Mouse (Mus musculus): ENCODE measurements around the gene Ufl1. TPM values are rescaled to one million over a fixed set of nuclear protein-coding genes. Genes with fewer than 3 reads are reported as not detected.
"Not testable (repeated sequence)": the region's sequence is repeated elsewhere in the genome, so short reads cannot be mapped to it uniquely, and the experiment has no call there.

Gene Ufl1
- polyA plus RNA-seq, 1 experiment from 2014 or later, result 19.0 TPM

DNA sequence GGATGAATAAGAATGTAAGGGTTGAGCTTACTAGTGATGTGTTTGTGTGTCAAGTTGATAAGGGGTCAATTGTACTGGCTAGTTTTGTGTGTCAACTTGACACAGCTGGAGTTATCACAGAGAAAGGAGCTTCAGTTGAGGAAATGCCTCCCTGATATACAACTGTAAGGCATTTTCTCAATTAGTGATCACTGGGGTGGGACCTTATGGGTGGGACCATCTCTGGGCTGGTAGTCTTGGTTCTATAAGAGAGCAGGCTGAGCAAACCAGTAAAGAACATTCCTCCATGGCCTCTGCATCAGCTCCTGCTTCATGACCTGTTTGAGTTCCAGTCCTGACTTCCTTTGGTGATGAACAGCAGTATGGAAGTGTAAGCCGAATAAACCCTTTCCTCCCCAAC is 46.0 kb downstream of the Ufl1 start:
- 94% methylated on average over 1 of the region's 1 CpGs for WGBS (ENCODE audit: insufficient replicate concordance)
- ATAC-seq (ENCODE audit: low read depth), result peak; percentile 60; the same call in 1 of the 2 replicates

DNA sequence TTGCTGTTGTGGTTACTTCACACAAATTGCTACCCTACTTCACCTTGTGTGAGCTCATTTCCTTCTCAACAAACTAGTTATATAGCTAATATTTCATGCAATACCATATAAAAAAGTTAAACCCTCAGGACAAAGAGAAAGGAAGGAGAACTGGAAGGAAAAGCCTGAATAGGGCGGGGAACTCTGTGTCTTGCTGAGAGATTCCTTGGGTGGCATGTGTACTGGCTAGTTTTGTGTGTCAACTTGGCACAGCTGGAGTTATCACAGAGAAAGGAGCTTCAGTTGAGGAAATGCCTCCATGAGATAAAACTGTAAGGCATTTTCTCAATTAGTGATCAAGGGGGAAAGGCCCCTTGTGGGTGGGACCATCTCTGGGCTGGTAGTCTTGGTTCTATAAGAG is 47.9 kb downstream of the Ufl1 start:
- ATAC-seq (ENCODE audit: low read depth) (peak; percentile 78), DNase-seq (peak; percentile 18)
- not testable (repeated sequence) for H3K36me3 ChIP-seq; H3K27ac ChIP-seq; H3K27me3 ChIP-seq; H3K4me3 ChIP-seq (replicated peaks); H3K4me2 ChIP-seq; H3K9me3 ChIP-seq (replicated peaks); H3K9ac ChIP-seq
- 57% methylated on average over 1 of the region's 1 CpGs for WGBS (ENCODE audit: insufficient replicate concordance)
- H3K4me1 ChIP-seq (replicated peaks), result peaks cover 11% of the 10 kb centered on the region

More for the DNA sequence above, 46.0 kb downstream of the Ufl1 start:
- not testable (repeated sequence) for H3K9ac ChIP-seq; H3K36me3 ChIP-seq; H3K27ac ChIP-seq; H3K9me3 ChIP-seq (replicated peaks); DNase-seq; H3K27me3 ChIP-seq; H3K4me3 ChIP-seq (replicated peaks)
- Histone ChIP-seq H3K4me1 (replicated peaks) (peaks cover 11% of the 10 kb centered on the region), H3K4me2 (peak overlapping the region; percentile 28; the same call in 1 of the 2 replicates)

DNA sequence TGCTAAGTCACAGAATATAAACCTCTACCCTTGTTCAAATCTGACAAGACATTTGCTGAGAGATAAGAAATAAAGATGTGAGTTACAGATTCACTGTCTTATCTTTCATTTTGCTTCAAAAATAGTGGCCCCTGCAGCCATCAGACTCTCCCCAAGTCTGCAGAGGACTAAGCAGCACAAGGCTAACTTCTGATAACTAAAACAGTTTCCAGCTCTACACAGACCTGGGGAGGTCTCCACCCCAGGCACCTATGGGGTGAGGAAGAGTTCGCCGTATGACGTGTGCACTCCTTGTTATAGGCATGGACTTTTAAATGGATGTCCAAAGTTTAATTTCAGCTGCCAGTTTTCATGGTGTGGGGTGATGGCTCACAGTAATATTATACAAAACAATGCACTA is 49.1 kb downstream of the Ufl1 start:
- 66% methylated on average over 3 of the region's 3 CpGs for WGBS (ENCODE audit: insufficient replicate concordance)
- ATAC-seq (ENCODE audit: low read depth) (peak; percentile 62; the same call in 1 of the 2 replicates), DNase-seq (no peak)
- Histone ChIP-seq H3K9ac (no peak overlapping the region), H3K36me3 (no peaks in the 10 kb centered on the region), H3K27me3 (no peaks in the 10 kb centered on the region), H3K4me3 (replicated peaks) (no peak overlapping the region), H3K4me2 (no peak overlapping the region), H3K4me1 (replicated peaks) (peaks cover 11% of the 10 kb centered on the region), H3K27ac (no peak overlapping the region), H3K9me3 (replicated peaks) (no peaks in the 10 kb centered on the region)

DNA sequence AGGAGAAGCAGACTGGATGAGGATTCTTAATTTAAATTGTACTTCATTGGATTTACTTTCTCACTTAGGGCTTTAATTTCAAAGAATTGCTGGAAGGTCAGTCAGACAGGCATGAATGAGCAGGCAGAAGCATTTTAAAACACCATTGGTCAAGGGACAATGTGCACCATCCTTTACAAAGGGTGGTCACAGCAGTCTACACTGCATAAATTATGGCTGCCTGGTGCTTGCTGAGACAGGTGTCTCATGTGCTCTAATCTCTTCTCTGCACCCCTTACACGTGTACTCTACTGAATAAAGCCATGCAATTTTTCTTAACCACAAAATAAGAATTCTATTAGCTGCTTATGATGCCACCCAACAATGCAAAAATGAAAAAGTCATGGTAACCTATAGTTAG is 54.1 kb downstream of the Ufl1 start:
- Histone ChIP-seq H3K27ac (no peak overlapping the region), H3K4me1 (replicated peaks) (peaks cover under 1% of the 10 kb centered on the region; the same call in 1 of the 2 replicates), H3K27me3 (no peaks in the 10 kb centered on the region), H3K4me2 (no peak overlapping the region), H3K9me3 (replicated peaks) (no peaks in the 10 kb centered on the region), H3K9ac (no peak overlapping the region), H3K4me3 (replicated peaks) (no peak overlapping the region), H3K36me3 (no peaks in the 10 kb centered on the region)
- 14% methylated on average over 1 of the region's 1 CpGs for WGBS (ENCODE audit: insufficient replicate concordance)
- no peak for ATAC-seq (ENCODE audit: low read depth)
- no peak for DNase-seq

DNA sequence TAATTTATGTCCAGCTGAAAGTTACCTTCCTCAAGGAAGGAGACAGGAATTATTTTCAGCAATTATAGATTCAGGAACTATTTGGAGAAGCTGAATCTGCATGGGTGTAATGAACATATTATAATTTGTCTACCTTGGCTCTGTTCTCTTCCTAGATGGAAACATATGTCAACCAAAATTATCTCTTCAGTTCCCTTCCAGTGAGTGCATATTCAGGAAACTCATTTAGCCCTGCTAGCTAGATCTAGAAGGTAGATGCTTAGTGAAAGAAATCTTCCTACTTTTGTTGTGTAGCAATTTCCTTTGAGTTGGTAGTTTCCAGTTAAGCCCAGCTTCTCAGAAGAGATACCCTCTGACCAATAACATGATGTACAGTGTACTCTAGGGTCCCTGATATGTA is 59.7 kb downstream of the Ufl1 start:
- Histone ChIP-seq H3K4me1 (replicated peaks) (no peaks in the 10 kb centered on the region), H3K27me3 (no peaks in the 10 kb centered on the region), H3K4me3 (replicated peaks) (no peak overlapping the region), H3K27ac (no peak overlapping the region), H3K4me2 (no peak overlapping the region), H3K36me3 (no peaks in the 10 kb centered on the region), H3K9ac (no peak overlapping the region), H3K9me3 (replicated peaks) (no peaks in the 10 kb centered on the region)
- ATAC-seq (ENCODE audit: low read depth) (no peak), DNase-seq (no peak)

DNA sequence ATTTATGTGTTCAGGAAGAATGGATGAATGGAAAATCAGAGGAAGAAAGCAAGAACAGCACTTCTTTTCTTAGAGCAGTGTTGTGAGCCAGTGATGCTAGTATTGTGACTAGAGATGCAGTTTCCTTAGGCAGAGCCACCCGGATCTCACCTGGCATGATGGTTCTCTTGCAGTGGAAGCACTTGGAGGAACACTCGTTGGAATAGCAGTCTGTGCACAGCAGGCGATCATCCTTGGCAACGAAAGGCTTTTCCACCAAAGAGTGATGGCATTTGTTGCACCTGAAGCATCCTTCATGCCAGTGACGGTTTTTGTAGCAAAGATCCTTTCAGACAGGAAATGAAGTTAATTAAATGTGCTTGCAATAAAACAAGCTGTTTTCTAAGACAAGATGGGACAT is 68.2 kb downstream of the Ufl1 start:
- no peak overlapping the region for H3K27ac ChIP-seq
- H3K9ac ChIP-seq, result no peak overlapping the region
- H3K9me3 ChIP-seq (replicated peaks), result no peaks in the 10 kb centered on the region
- H3K4me1 ChIP-seq (replicated peaks), result no peaks in the 10 kb centered on the region
- 43% methylated on average over 5 of the region's 5 CpGs for WGBS (ENCODE audit: insufficient replicate concordance)
- H3K4me3 ChIP-seq (replicated peaks), result no peak overlapping the region
- no peak for ATAC-seq (ENCODE audit: low read depth)
- no peaks in the 10 kb centered on the region for H3K27me3 ChIP-seq
- DNase-seq, result no peak
- H3K4me2 ChIP-seq, result no peak overlapping the region
- H3K36me3 ChIP-seq, result no peaks in the 10 kb centered on the region

DNA sequence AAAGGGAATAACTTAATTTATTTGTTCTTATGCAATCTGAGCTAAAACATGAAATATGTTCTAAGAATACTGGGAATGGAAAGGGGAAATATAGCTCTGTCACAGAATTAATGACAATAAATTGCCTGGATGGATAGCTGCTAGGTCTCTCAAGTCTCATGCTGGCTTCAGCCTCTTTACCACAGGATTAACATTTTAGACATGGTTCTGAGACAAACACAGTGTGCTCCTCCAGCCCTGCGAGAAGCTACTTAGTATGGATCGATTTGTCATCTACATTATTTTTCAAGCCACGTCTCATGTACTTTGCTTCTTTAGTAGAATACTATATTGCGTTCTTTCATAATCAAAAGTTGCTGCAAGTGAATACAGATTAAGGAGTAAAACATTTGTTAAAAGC is 75.5 kb downstream of the Ufl1 start:
- Histone ChIP-seq H3K4me2 (no peak overlapping the region), H3K27ac (no peak overlapping the region), H3K4me1 (replicated peaks) (no peaks in the 10 kb centered on the region), H3K27me3 (no peaks in the 10 kb centered on the region), H3K9me3 (replicated peaks) (no peaks in the 10 kb centered on the region), H3K4me3 (replicated peaks) (no peak overlapping the region), H3K36me3 (no peaks in the 10 kb centered on the region), H3K9ac (no peak overlapping the region)
- no peak for DNase-seq
- no peak for ATAC-seq (ENCODE audit: low read depth)
- WGBS (ENCODE audit: insufficient replicate concordance), result 69% methylated on average over 4 of the region's 4 CpGs

Other genes with a start within 250 kb of the Ufl1 start
- gene Fhl5, start 38.9 kb downstream of the Ufl1 start, polyA plus RNA-seq (2015; fragmentation: Nextera tagmentation; extraction: Ambion mirVana), result not detected in 2 replicates